Mouse (Mus musculus) layer of hippocampus, adult 2 months (tissue): Measurements from ENCODE around the gene Baiap3. TPM values are rescaled to one million over a fixed set of nuclear protein-coding genes. Genes with fewer than 3 reads are reported as not detected.

ENCODE experiments used
- DNase-seq, 2 experiments: peaks; one replicate each; pipeline ENCODE4 v3.0.0; 2022; ENCODE audit warnings: low spot score in 2 of 2
- H3K27ac ChIP-seq: fragments of 200-600 bp; 2 replicates; pipeline ENCODE4 v1.8.1; 2022
- H3K4me3 ChIP-seq: fragments of 200-600 bp; 2 replicates; pipeline ENCODE4 v1.8.1; 2022; ENCODE audit warnings: mild to moderate bottlenecking
- CTCF ChIP-seq: fragments of 200-600 bp; conservative IDR thresholded peaks from 2 replicates; pipeline ENCODE4 v1.8.1; 2022; ENCODE audit warnings: antibody characterized with exemption, mild to moderate bottlenecking, moderate library complexity
- total RNA-seq, 2 experiments: library from RNA; stranded (reverse); gene quantifications; 2 replicates each; pipeline ENCODE4 v1.2.3; 2021

Baiap3 gene
- total RNA-seq, 2 experiments from 2014 or later: 9.9 to 10.5 TPM

DNA sequence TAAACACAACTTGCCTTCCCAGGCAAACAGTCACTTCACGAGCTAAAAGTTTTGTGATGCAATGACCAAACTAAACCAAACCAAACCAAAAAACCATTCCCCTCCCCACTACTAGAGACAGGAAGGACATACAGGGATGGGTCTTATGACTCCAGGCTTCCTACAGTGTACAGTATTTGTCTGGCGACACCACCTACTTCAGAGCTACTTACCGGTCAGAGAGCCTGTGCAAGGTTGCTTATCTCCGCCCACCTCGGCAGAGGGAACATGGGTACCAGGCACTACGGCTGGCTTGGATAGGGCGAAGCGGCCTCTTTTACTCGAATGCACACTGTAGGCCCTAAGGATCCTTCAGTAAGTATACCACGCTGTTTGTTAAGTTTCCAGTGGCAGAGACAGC is 16.2 kb upstream of the Baiap3 start:
- no peak for TF ChIP-seq CTCF
- no peak for DNase-seq
- Histone ChIP-seq H3K27ac (peak overlapping the region; percentile 100), H3K4me3 (peak overlapping the region; percentile 97)

DNA sequence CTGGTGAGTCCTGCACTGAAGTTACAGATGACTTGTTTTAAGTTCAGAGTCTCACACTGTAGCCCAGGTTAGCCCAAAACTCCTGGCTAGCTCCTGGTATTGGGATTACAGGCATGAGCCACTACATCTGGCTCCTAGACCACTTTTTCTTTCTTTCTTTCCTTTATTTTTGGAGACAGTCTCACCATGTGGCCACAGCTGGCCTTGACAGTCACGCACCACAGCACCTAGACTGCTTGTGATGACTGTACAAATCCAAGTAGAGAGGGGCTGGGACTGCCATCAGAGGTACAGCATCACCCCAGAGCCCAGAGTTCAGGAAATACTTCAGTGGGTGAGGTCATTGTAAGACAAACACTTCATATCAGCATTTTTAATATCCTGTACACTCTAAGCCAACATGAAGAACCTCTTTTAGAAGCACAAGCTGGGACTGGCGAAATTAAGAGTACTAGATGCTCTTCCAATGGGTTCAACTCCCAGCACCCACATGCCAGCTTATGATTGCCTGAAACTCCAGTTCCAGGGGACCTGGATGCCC is 14.7 kb upstream of the Baiap3 start:
- no peak overlapping the region for H3K27ac ChIP-seq
- DNase-seq: no peak
- no peak for TF ChIP-seq CTCF
- no peak overlapping the region; the same call in 1 of the 2 replicates for H3K4me3 ChIP-seq

DNA sequence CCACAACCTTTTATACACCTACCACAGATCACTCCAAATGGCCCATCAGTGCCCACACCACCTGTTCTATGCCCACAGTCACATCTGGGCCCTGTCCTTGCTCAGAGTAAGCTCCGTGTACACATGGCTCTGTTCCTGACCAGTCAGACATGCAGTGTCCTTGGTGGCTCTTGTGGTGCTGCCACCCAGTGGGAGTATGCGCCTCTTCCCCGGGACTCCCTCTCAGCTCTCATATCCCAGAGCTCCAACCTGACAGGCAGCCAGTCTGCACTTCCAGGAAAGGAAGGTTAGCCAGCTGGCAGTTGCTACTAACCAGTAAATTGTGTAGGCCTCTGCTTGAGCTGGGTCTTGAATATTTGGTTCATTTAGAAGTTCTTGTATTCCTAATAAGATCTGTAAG is 8.3 kb upstream of the Baiap3 start:
- Histone ChIP-seq H3K4me3 (no peak overlapping the region), H3K27ac (no peak overlapping the region)
- DNase-seq: peak; percentile 48 to 52
- peak; percentile 74 for TF ChIP-seq CTCF

DNA sequence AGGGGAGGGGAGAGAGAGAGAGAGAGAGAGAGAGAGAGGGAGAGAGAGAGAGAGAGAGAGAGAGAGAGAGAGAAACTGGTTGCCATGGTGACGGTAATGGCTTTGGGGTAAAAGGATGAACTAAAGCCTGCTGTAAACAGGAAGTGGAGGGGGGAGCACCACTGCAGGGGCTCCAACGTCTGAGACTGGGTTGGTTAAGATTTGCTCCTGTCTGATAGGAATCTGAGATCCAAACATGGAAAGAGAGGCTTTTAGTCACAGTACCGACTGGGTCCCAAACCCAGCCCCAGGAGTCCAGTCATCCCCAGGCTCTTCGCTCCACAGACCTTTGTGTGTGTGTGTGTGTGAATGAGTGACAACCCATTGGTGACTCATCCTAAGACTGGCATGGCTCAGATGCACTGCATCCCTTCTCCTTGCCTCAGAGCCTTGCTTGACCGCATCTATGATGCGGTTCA is 1.7 kb upstream of the Baiap3 start:
- no peak for TF ChIP-seq CTCF
- Histone ChIP-seq H3K27ac (no peak overlapping the region), H3K4me3 (no peak overlapping the region)
- DNase-seq: no peak

DNA sequence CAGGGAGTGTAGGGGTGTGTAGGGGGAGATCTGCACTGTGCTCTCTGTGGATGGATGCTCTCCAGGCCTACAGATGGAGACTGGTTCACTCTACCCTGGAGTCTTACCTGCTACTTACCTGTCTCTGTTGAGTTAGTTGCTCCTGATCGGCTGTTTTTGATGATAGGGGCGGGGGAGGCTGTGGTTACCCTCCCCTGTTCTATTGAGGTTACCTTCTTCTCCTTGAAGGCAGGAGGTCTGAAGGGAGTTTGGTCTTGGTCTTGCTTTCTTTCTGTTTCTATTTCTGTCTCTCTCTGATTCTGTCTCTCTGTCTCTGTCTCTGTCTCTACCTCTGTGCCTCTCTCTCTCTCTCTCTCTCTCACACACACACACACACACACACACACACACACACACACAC is 1.1 kb downstream of the Baiap3 start:
- DNase-seq: no peak
- TF ChIP-seq CTCF: no peak
- Histone ChIP-seq H3K27ac (no peak overlapping the region), H3K4me3 (no peak overlapping the region)

DNA sequence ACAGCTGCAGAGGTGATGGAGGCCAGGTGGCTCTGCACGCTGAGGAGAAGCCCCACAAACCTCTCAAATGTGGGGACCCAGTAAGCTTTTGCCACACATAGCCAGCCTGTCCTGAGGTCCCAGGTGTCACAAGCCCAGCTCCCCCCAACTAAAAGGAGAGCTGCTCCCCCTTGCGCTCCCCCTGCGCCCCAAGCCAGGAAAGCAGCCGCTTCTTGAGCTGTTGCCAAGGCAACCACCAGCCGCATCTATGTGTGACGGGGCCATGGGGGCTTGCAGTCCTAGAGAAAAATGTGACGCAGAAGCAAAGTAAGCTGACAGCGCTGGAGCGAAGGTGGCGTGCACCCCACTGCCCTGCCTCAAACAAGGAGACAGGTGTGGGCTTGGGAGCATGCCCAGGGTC is 2.4 kb downstream of the Baiap3 start:
- TF ChIP-seq CTCF: no peak
- Histone ChIP-seq H3K4me3 (peak overlapping the region; percentile 6; the same call in 1 of the 2 replicates), H3K27ac (peak overlapping the region; percentile 68)
- peak in 1 of 2 experiments; percentile 46 for DNase-seq

DNA sequence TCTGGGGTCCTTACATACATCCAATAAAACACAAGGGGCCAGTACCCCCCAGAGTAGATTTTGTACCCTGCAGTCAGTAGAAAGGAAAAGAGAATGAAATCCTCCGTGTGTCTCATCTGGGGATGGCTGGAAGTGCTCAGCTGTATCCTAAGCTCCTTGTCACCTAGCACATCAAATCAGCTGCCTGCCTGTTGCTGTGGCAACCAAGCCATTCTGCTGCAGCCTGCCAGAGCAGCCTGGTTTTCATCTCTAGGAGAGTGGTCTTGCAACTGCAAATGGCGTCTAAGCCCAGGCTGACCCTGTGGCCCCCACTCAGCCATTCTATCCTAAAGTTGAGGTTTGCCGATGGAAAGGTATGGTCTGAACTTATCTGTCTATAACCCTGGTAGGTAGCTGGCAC is 3.5 kb downstream of the Baiap3 start:
- DNase-seq: peak in 1 of 2 experiments; percentile 44
- no peak for TF ChIP-seq CTCF
- Histone ChIP-seq H3K4me3 (no peak overlapping the region), H3K27ac (no peak overlapping the region)

DNA sequence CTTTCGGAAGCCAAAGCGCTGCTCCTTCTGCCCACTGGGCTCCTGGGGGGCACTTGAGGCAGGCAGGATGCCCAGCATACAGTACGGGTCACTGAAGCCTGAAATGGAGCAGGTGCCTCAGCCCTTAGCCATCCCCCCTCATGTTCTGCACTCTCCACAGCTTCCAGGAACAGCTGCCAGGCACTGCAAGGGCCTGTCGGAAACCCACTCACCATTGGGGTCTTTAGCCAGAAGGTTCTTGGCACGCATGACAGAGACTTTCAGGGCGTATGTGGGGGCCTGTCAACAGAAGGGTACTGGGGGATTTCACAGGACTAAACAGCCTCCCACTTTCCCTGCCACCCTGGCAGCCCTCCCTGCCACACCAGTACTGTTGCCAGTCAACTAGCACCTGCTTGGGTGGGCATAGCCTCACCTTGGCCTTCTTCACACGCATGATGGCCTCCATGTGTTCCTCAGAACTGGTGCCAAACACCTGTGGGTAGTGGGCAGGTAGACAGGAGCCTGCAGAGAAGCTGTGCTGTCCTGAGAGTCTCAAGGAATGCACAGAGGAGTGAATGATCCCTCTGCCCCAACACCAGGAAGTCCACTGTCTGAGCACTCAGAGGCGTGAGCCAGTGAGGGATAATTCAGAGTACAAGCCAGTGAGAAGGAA is 5.9 kb downstream of the Baiap3 start:
- no peak for DNase-seq
- no peak overlapping the region for H3K27ac ChIP-seq
- TF ChIP-seq CTCF: no peak
- H3K4me3 ChIP-seq: no peak overlapping the region

DNA sequence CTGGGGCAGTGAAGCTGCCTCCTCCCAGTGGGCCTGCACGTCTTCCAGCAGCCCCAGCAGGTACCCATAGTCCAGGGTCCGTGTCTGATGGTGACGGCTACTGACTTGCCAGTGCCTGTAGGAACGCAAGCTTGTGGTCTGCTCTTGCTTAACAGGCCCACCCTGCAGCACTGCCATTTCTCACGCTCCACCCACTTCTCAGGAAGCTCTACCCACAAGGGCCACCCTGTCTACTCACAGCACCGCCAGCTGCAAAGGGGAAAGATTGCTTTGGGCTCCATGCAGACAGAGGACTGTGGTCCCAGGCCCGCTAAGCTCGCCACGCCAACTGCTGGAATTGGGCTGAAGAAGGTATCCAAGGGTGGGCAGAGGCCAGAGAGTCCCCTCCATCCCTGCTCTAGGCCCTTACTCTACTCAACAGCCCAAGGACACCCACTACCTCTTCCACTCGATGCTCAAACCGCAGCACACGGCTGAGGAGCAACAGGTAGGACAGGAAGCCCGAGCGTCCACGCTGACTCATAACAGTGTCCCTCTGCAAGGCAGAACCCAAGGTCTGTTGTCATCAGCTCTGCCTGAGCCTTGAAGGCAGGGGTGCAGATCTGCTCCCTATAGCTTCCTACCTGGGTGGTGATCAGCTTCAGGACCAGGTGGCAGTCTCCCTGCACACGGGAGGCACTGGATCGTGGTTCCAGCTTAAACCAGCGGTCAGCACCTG is 8.0 kb downstream of the Baiap3 start:
- no peak overlapping the region for H3K27ac ChIP-seq
- H3K4me3 ChIP-seq: no peak overlapping the region
- DNase-seq: no peak
- TF ChIP-seq CTCF: no peak

DNA sequence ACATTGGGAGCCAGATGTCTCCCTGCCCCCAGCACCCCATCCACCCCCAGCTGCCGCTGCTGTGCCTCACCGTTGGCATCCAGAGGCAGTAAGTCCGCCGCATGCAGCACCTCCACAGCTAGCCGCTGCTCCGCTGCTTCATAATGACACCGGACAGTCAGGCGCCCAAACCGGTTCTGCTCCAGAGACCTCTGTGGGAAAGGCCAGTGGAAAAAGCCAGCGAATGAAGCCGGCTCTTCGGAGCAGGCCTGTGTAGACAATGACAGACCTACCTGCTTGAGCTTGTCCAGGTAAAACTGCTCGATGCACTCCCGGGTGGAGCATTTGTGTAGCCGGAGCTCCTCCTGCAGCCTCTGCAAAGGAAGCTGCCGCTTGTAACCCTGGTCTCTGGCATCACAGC is 11.9 kb downstream of the Baiap3 start:
- no peak for DNase-seq
- no peak overlapping the region for H3K4me3 ChIP-seq
- TF ChIP-seq CTCF: no peak
- H3K27ac ChIP-seq: no peak overlapping the region

DNA sequence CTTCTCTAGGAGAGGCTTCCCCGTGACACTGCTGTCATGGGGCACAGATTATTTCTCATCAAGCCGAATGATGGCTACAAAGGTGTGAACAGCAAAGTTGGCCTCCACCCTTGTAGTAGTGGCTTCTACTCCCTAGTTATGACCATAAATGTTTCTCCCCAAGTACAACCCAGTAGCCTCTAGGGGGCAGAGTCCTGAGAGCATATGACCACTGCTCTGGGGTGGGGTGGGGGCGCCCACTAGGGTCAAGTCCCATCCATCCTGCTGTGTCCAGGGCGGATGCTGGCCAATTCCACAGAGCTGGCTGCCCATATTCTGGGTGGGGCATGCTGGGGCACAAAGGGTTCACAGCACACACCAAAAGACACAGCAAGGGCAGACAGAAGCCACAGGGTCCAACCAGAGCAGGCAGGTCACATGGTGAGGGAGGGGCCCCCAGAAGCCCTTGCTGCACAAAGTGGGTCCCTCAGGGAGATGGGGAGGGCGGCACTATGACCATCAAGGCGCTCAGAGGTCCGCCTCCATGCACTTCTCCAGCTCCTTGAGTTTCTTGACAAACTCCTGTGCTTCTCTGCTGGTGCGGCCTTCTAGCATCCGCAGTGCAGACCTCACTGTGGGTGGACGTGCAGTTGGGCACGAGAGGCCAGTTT is 12.9 kb downstream of the Baiap3 start:
- no peak overlapping the region for H3K4me3 ChIP-seq
- no peak overlapping the region for H3K27ac ChIP-seq
- peak; percentile 54 for TF ChIP-seq CTCF
- DNase-seq: no peak

DNA sequence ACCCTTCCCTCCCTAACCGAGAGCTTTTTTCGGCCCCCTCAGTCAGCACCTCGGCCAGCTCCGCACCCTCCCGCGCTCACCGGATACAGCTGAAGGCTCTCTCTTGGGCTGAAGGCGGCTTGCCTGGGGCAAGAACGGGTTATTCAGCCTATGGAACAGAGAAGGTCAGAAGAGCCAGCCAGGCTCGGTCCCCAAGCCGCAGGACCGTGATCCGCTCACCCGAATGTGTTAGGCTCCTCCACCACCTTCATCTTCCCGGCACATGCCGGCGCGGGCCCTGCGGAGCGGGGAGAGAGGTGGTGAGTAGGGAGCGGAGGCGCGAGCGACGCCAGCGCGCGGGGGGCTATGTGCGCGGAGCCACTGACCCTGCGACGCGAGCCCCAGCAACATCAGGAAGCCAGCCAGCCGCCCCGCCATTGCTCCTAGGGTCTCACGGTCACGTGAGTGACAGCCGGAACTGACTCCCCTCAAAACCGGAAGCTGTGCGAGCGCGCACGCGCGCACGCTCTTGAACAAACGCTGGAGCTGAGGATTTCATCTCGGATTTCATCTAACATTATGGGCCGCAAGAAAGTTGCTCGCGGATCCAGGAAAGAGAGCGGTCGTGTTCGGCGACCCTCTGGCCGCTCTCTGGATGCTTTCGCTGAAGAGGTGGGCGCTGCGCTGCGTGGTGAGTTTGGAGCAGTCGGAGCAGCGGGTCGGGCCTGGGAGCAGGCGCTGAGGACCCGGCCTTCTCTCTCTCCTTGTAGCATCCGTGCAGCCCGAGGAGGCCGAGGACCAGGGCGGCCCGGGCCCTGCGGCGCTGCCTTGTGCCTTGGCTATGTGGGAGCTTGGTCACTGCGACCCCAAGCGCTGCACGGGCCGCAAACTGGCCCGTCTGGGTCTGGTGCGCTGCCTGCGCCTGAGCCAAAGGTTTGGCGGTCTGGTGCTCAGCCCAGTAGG is 16.2 kb downstream of the Baiap3 start, which contains the start of the genes Gnptg and Tsr3:
Gene Gnptg, minus strand, starts transcription at position 430 of the 942 bp plus-strand sequence.
Gene Tsr3, plus strand, starts transcription at position 476 of the 942 bp plus-strand sequence.
- Histone ChIP-seq H3K4me3 (peak within 1 kb of the TSS; percentile 100), H3K27ac (peak within 1 kb of the TSS; percentile 92)
- no peak for TF ChIP-seq CTCF
- peak; percentile 81 to 86 for DNase-seq
